Mouse (Mus musculus): ENCODE measurements around the gene Gm47841. TPM values are rescaled to one million over a fixed set of nuclear protein-coding genes. Genes with fewer than 3 reads are reported as not detected.
A peak's percentile ranks its signal among the peaks of the same experiment; 100 is the strongest.

Gm47841 gene
- polyA plus RNA-seq, 1 experiment from 2014 or later, result not detected

DNA sequence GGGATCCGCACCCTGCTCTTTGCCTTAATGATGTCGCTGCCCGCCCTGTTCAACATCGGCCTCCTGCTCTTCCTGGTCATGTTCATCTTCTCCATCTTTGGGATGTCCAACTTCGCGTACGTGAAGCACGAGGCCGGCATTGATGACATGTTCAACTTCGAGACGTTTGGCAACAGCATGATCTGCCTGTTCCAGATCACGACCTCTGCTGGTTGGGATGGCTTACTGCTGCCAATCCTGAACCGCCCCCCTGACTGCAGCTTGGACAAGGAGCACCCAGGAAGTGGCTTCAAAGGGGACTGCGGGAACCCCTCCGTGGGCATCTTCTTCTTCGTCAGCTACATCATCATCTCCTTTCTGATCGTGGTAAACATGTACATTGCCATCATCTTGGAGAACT is 7.5 kb downstream of the Gm47841 start:
- WGBS (ENCODE audit: insufficient replicate concordance), result 36% methylated on average over 17 of the region's 17 CpGs

GRCm38 (mm10) chr15:101028960-101029359 is 18.2 kb downstream of the Gm47841 start:
- Histone ChIP-seq H3K4me3 (ENCODE audit: low read depth, low read length) (no peak overlapping the region), H3K9me3 (ENCODE audit: low read length) (no peaks in the 10 kb centered on the region), H3K27ac (ENCODE audit: low read depth) (no peak overlapping the region), H3K36me3 (replicated peaks; ENCODE audit: insufficient read depth, low read length) (no peaks in the 10 kb centered on the region), H3K4me1 (ENCODE audit: insufficient read depth) (no peaks in the 10 kb centered on the region), H3K4me2 (ENCODE audit: low read depth, low read length) (no peak overlapping the region), H3K27me3 (ENCODE audit: insufficient read depth, low read length) (peaks cover 10% of the 10 kb centered on the region; the same call in 1 of the 2 replicates), H3K9ac (replicated peaks) (no peak overlapping the region)
- DNase-seq (no peak), ATAC-seq (no peak)
- no peak for TF ChIP-seq EP300 (IDR thresholded peaks at IDR 0.05; ENCODE audit: low read depth)
- no peak for TF ChIP-seq CTCF (IDR thresholded peaks at IDR 0.05; ENCODE audit: low read depth)
- WGBS (ENCODE audit: insufficient replicate concordance), result 67% methylated on average over 2 of the region's 2 CpGs

More for the DNA sequence above, 7.5 kb downstream of the Gm47841 start:
- TF ChIP-seq CTCF (IDR thresholded peaks at IDR 0.05; ENCODE audit: low read depth) (peak; percentile 49), EP300 (IDR thresholded peaks at IDR 0.05; ENCODE audit: low read depth) (no peak)
- Histone ChIP-seq H3K9me3 (ENCODE audit: low read length) (no peaks in the 10 kb centered on the region), H3K36me3 (replicated peaks; ENCODE audit: insufficient read depth, low read length) (no peaks in the 10 kb centered on the region), H3K4me1 (ENCODE audit: insufficient read depth) (no peaks in the 10 kb centered on the region), H3K9ac (replicated peaks) (no peak overlapping the region), H3K27me3 (ENCODE audit: insufficient read depth, low read length) (peaks cover 59% of the 10 kb centered on the region), H3K4me2 (ENCODE audit: low read depth, low read length) (no peak overlapping the region), H3K4me3 (ENCODE audit: low read depth, low read length) (no peak overlapping the region), H3K27ac (ENCODE audit: low read depth) (no peak overlapping the region)
- DNase-seq (no peak), ATAC-seq (no peak)

DNA sequence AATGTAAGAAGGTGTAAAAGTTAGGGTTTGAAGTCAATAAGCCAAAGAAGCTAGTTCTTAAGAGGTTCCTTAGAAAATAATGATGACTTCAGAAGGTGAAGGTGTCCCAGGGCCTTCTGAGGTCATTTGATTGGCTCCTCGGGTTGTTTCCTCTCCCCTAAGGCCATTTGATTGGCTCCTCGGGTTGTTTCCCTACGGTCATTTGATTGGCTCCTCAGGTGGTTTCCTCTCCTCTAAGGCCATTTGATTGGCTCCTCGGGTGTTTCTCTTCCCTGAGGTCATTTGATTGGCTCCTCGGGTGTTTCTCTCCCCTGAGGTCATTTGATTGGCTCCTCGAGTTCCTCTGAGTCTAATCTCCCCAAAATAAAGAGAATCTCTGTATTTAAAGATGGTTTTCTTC is 35.8 kb downstream of the Gm47841 start:
- Histone ChIP-seq H3K4me1 (ENCODE audit: insufficient read depth) (no peaks in the 10 kb centered on the region), H3K9ac (replicated peaks) (no peak overlapping the region), H3K36me3 (replicated peaks; ENCODE audit: insufficient read depth, low read length) (no peaks in the 10 kb centered on the region), H3K27me3 (ENCODE audit: insufficient read depth, low read length) (0 out of 2 replicates have a peak, but pooled peaks cover 5% of the 10 kb centered on the region), H3K27ac (ENCODE audit: low read depth) (no peak overlapping the region), H3K4me3 (ENCODE audit: low read depth, low read length) (no peak overlapping the region), H3K4me2 (ENCODE audit: low read depth, low read length) (no peak overlapping the region), H3K9me3 (ENCODE audit: low read length) (no peaks in the 10 kb centered on the region)
- TF ChIP-seq CTCF (IDR thresholded peaks at IDR 0.05; ENCODE audit: low read depth) (no peak), EP300 (IDR thresholded peaks at IDR 0.05; ENCODE audit: low read depth) (no peak)
- ATAC-seq, result no peak
- WGBS (ENCODE audit: insufficient replicate concordance), result 75% methylated on average over 6 of the region's 6 CpGs
- no peak for DNase-seq

- no peak for ATAC-seq
- no peak overlapping the region for H3K27ac ChIP-seq (ENCODE audit: low read depth)
- no peak overlapping the region for H3K4me2 ChIP-seq (ENCODE audit: low read depth, low read length)
- DNase-seq, result no peak
- TF ChIP-seq EP300 (IDR thresholded peaks at IDR 0.05; ENCODE audit: low read depth), result no peak
- no peak for TF ChIP-seq CTCF (IDR thresholded peaks at IDR 0.05; ENCODE audit: low read depth)
- H3K36me3 ChIP-seq (replicated peaks; ENCODE audit: insufficient read depth, low read length), result no peaks in the 10 kb centered on the region
- 81% methylated on average over 14 of the region's 14 CpGs for WGBS (ENCODE audit: insufficient replicate concordance)
- no peaks in the 10 kb centered on the region for H3K4me1 ChIP-seq (ENCODE audit: insufficient read depth)
- H3K9me3 ChIP-seq (ENCODE audit: low read length), result no peaks in the 10 kb centered on the region
- no peak overlapping the region for H3K9ac ChIP-seq (replicated peaks)
- H3K4me3 ChIP-seq (ENCODE audit: low read depth, low read length), result no peak overlapping the region
- 0 out of 2 replicates have a peak, but pooled peaks cover 9% of the 10 kb centered on the region for H3K27me3 ChIP-seq (ENCODE audit: insufficient read depth, low read length)
Observed at GRCm38 (mm10) chr15:101008386-101009010, 38.7 kb downstream of the Gm47841 start.

- H3K27ac ChIP-seq (ENCODE audit: low read depth), result no peak overlapping the region
- TF ChIP-seq CTCF (IDR thresholded peaks at IDR 0.05; ENCODE audit: low read depth) (no peak), EP300 (IDR thresholded peaks at IDR 0.05; ENCODE audit: low read depth) (no peak)
- ATAC-seq (no peak), DNase-seq (no peak)
- 0 out of 2 replicates have a peak, but pooled peaks cover 9% of the 10 kb centered on the region for H3K27me3 ChIP-seq (ENCODE audit: insufficient read depth, low read length)
- H3K9ac ChIP-seq (replicated peaks), result no peak overlapping the region
- no peaks in the 10 kb centered on the region for H3K36me3 ChIP-seq (replicated peaks; ENCODE audit: insufficient read depth, low read length)
- H3K4me1 ChIP-seq (ENCODE audit: insufficient read depth), result no peaks in the 10 kb centered on the region
- no peaks in the 10 kb centered on the region for H3K9me3 ChIP-seq (ENCODE audit: low read length)
- no peak overlapping the region for H3K4me2 ChIP-seq (ENCODE audit: low read depth, low read length)
- 64% methylated on average over 7 of the region's 7 CpGs for WGBS (ENCODE audit: insufficient replicate concordance)
- H3K4me3 ChIP-seq (ENCODE audit: low read depth, low read length), result no peak overlapping the region
Observed at GRCm38 (mm10) chr15:101007236-101007635, 40.0 kb downstream of the Gm47841 start.

- ATAC-seq (peak; percentile 56; the same call in 1 of the 2 replicates), DNase-seq (peak; percentile 30)
- Histone ChIP-seq H3K9me3 (ENCODE audit: low read length) (no peaks in the 10 kb centered on the region), H3K4me2 (ENCODE audit: low read depth, low read length) (peak overlapping the region; percentile 70), H3K36me3 (replicated peaks; ENCODE audit: insufficient read depth, low read length) (no peaks in the 10 kb centered on the region), H3K27me3 (ENCODE audit: insufficient read depth, low read length) (0 out of 2 replicates have a peak, but pooled peaks cover 9% of the 10 kb centered on the region), H3K4me1 (ENCODE audit: insufficient read depth) (no peaks in the 10 kb centered on the region), H3K4me3 (ENCODE audit: low read depth, low read length) (peak overlapping the region; percentile 26; the same call in 1 of the 2 replicates), H3K9ac (replicated peaks) (no peak overlapping the region), H3K27ac (ENCODE audit: low read depth) (no peak overlapping the region)
- no peak for TF ChIP-seq EP300 (IDR thresholded peaks at IDR 0.05; ENCODE audit: low read depth)
- no peak for TF ChIP-seq CTCF (IDR thresholded peaks at IDR 0.05; ENCODE audit: low read depth)
- WGBS (ENCODE audit: insufficient replicate concordance), result 12% methylated on average over 14 of the region's 15 CpGs
Observed at GRCm38 (mm10) chr15:101006251-101007040, 40.8 kb downstream of the Gm47841 start.
